Mouse (Mus musculus): Measurements from ENCODE around the gene Ascl4. TPM values are rescaled to one million over a fixed set of nuclear protein-coding genes. Genes with fewer than 3 reads are reported as not detected.

Gene Ascl4
- polyA plus RNA-seq (2014; fragmentation: Nextera tagmentation; extraction: Ambion mirVana): 0.28 and 0.36 TPM in 2 replicates

- Histone ChIP-seq H3K27ac (ENCODE audit: low read depth, low read length) (no peak within 1 kb of the TSS), H3K4me2 (peak within 1 kb of the TSS; percentile 76), H3K36me3 (ENCODE audit: control insufficient read depth, insufficient read depth, low read length) (no peaks in the 10 kb centered on the region), H3K9ac (ENCODE audit: low read length) (peak within 1 kb of the TSS; percentile 68), H3K9me3 (ENCODE audit: control insufficient read depth, low read length) (no peaks in the 10 kb centered on the region), H3K27me3 (ENCODE audit: control insufficient read depth, insufficient read depth, low read length) (peaks cover 6% of the 10 kb centered on the region), H3K4me1 (ENCODE audit: control insufficient read depth, insufficient read depth, low read length) (no peaks in the 10 kb centered on the region; the same call in 1 of the 2 replicates), H3K4me3 (ENCODE audit: low read depth, low read length) (peak within 1 kb of the TSS; percentile 47)
- ATAC-seq (ENCODE audit: low FRiP score) (peak; percentile 25; the same call in 1 of the 2 replicates), DNase-seq (ENCODE audit: low spot score, missing footprints) (peak; percentile 97)
- WGBS: under 1% methylated on average over 23 of the region's 23 CpGs
These were observed at the start of gene Ascl4 for GRCm38 (mm10) chr10:85927676-85928445. TSS of gene Ascl4 (plus strand) at chr10:85927681.

GRCm38 (mm10) chr10:85879886-85880486, 47.5 kb upstream of the Ascl4 start:
- Histone ChIP-seq H3K4me2 (no peak overlapping the region), H3K36me3 (ENCODE audit: control insufficient read depth, insufficient read depth, low read length) (peaks cover 30% of the 10 kb centered on the region), H3K9me3 (ENCODE audit: control insufficient read depth, low read length) (no peaks in the 10 kb centered on the region), H3K27me3 (ENCODE audit: control insufficient read depth, insufficient read depth, low read length) (no peaks in the 10 kb centered on the region), H3K4me1 (ENCODE audit: control insufficient read depth, insufficient read depth, low read length) (no peaks in the 10 kb centered on the region), H3K9ac (ENCODE audit: low read length) (no peak overlapping the region), H3K27ac (ENCODE audit: low read depth, low read length) (no peak overlapping the region), H3K4me3 (ENCODE audit: low read depth, low read length) (no peak overlapping the region)
- ATAC-seq (ENCODE audit: low FRiP score) (no peak), DNase-seq (ENCODE audit: low spot score, missing footprints) (no peak)
- WGBS: 91% methylated on average over 8 of the region's 8 CpGs

- Histone ChIP-seq H3K36me3 (ENCODE audit: control insufficient read depth, insufficient read depth, low read length) (peaks cover 5% of the 10 kb centered on the region; the same call in 1 of the 2 replicates), H3K4me2 (peak within 1 kb of the TSS; percentile 75), H3K4me3 (ENCODE audit: low read depth, low read length) (peak within 1 kb of the TSS; percentile 96), H3K9me3 (ENCODE audit: control insufficient read depth, low read length) (no peaks in the 10 kb centered on the region), H3K27ac (ENCODE audit: low read depth, low read length) (peak within 1 kb of the TSS; percentile 61), H3K4me1 (ENCODE audit: control insufficient read depth, insufficient read depth, low read length) (peaks cover 8% of the 10 kb centered on the region), H3K9ac (ENCODE audit: low read length) (peak within 1 kb of the TSS; percentile 89), H3K27me3 (ENCODE audit: control insufficient read depth, insufficient read depth, low read length) (no peaks in the 10 kb centered on the region)
- whole genome bisulfite sequencing: under 1% methylated on average over 72 of the region's 90 CpGs
- DNase-seq (ENCODE audit: low spot score, missing footprints) (peak; percentile 100), ATAC-seq (ENCODE audit: low FRiP score) (peak; percentile 99)
These were observed 10.8 kb upstream of the Ascl4 start, which contains the start of gene Prdm4 for GRCm38 (mm10) chr10:85916498-85917309. TSS of gene Prdm4 (minus strand) at chr10:85917142.

GRCm38 (mm10) chr10:85928499-85929207, 1.2 kb downstream of the Ascl4 start:
- H3K36me3 ChIP-seq (ENCODE audit: control insufficient read depth, insufficient read depth, low read length): no peaks in the 10 kb centered on the region
- no peak overlapping the region for H3K27ac ChIP-seq (ENCODE audit: low read depth, low read length)
- DNase-seq (ENCODE audit: low spot score, missing footprints) (peak; percentile 98), ATAC-seq (ENCODE audit: low FRiP score) (peak; percentile 89)
- H3K9ac ChIP-seq (ENCODE audit: low read length): peak overlapping the region; percentile 68
- H3K4me2 ChIP-seq: peak overlapping the region; percentile 76
- no peaks in the 10 kb centered on the region; the same call in 1 of the 2 replicates for H3K4me1 ChIP-seq (ENCODE audit: control insufficient read depth, insufficient read depth, low read length)
- no peaks in the 10 kb centered on the region for H3K9me3 ChIP-seq (ENCODE audit: control insufficient read depth, low read length)
- H3K27me3 ChIP-seq (ENCODE audit: control insufficient read depth, insufficient read depth, low read length): peaks cover 6% of the 10 kb centered on the region
- under 1% methylated on average over 63 of the region's 63 CpGs for WGBS
- peak overlapping the region; percentile 47 for H3K4me3 ChIP-seq (ENCODE audit: low read depth, low read length)

- WGBS: 57% methylated on average over 11 of the region's 11 CpGs
- Histone ChIP-seq H3K4me2 (peak overlapping the region; percentile 76), H3K27ac (ENCODE audit: low read depth, low read length) (no peak overlapping the region), H3K4me3 (ENCODE audit: low read depth, low read length) (peak overlapping the region; percentile 47), H3K9me3 (ENCODE audit: control insufficient read depth, low read length) (no peaks in the 10 kb centered on the region), H3K36me3 (ENCODE audit: control insufficient read depth, insufficient read depth, low read length) (no peaks in the 10 kb centered on the region), H3K9ac (ENCODE audit: low read length) (peak overlapping the region; percentile 26; the same call in 1 of the 2 replicates), H3K27me3 (ENCODE audit: control insufficient read depth, insufficient read depth, low read length) (peaks cover 6% of the 10 kb centered on the region), H3K4me1 (ENCODE audit: control insufficient read depth, insufficient read depth, low read length) (no peaks in the 10 kb centered on the region; the same call in 1 of the 2 replicates)
- ATAC-seq (ENCODE audit: low FRiP score): no peak
- peak; percentile 86 for DNase-seq (ENCODE audit: low spot score, missing footprints)
These were observed 1.7 kb downstream of the Ascl4 start for GRCm38 (mm10) chr10:85929208-85929591.

- no peak for DNase-seq (ENCODE audit: low spot score, missing footprints)
- H3K9me3 ChIP-seq (ENCODE audit: control insufficient read depth, low read length): no peaks in the 10 kb centered on the region
- H3K36me3 ChIP-seq (ENCODE audit: control insufficient read depth, insufficient read depth, low read length): no peaks in the 10 kb centered on the region
- 93% methylated on average over 11 of the region's 11 CpGs for WGBS
- H3K4me3 ChIP-seq (ENCODE audit: low read depth, low read length): no peak overlapping the region
- no peak overlapping the region for H3K4me2 ChIP-seq
- no peak overlapping the region for H3K9ac ChIP-seq (ENCODE audit: low read length)
- ATAC-seq (ENCODE audit: low FRiP score): no peak
- H3K4me1 ChIP-seq (ENCODE audit: control insufficient read depth, insufficient read depth, low read length): no peaks in the 10 kb centered on the region; the same call in 1 of the 2 replicates
- H3K27ac ChIP-seq (ENCODE audit: low read depth, low read length): no peak overlapping the region
- H3K27me3 ChIP-seq (ENCODE audit: control insufficient read depth, insufficient read depth, low read length): peaks cover 6% of the 10 kb centered on the region
These were observed 2.5 kb downstream of the Ascl4 start for GRCm38 (mm10) chr10:85929962-85930361.

GRCm38 (mm10) chr10:85936280-85936965, 8.9 kb downstream of the Ascl4 start:
- Histone ChIP-seq H3K27me3 (ENCODE audit: control insufficient read depth, insufficient read depth, low read length) (no peaks in the 10 kb centered on the region), H3K27ac (ENCODE audit: low read depth, low read length) (no peak overlapping the region), H3K4me3 (ENCODE audit: low read depth, low read length) (no peak overlapping the region), H3K9me3 (ENCODE audit: control insufficient read depth, low read length) (no peaks in the 10 kb centered on the region), H3K4me1 (ENCODE audit: control insufficient read depth, insufficient read depth, low read length) (no peaks in the 10 kb centered on the region), H3K4me2 (no peak overlapping the region), H3K9ac (ENCODE audit: low read length) (no peak overlapping the region), H3K36me3 (ENCODE audit: control insufficient read depth, insufficient read depth, low read length) (peaks cover 37% of the 10 kb centered on the region)
- DNase-seq (ENCODE audit: low spot score, missing footprints) (no peak), ATAC-seq (ENCODE audit: low FRiP score) (no peak)
- WGBS: 97% methylated on average over 6 of the region's 6 CpGs
